Mouse (Mus musculus) stomach, embryonic 15.5 days (tissue): ENCODE measurements at regions not wholly inside any gene's neighbourhood (a gene's known extent, or its start where the extent isn't known, plus 50 kb on each side); places are given as distances from the start of the nearest gene placed in this dataset.
A peak's percentile ranks its signal among the peaks of the same experiment; 100 is the strongest.

Experiments used
- ATAC-seq: fragments of 200-750 bp; cut with Nextera tagmentation; 2 replicates; pipeline ENCODE4 v1.8.0; 2017; ENCODE audit warnings: low read depth, moderate number of reproducible peaks, moderate TSS enrichment; ENCODE audit not compliant: insufficient read depth, low FRiP score
- H3K27ac ChIP-seq: fragments of 300-500 bp; sonication (generic); 2 replicates; pipeline ENCODE4 v1.5.1; 2015; ENCODE audit warnings: mild to moderate bottlenecking, inconsistent platforms
- H3K27me3 ChIP-seq: fragments of 300-500 bp; sonication (generic); replicated peaks from 2 replicates; pipeline ENCODE4 v1.6.1; 2015; ENCODE audit warnings: inconsistent platforms
- H3K36me3 ChIP-seq: fragments of 300-500 bp; sonication (generic); 2 replicates; pipeline ENCODE4 v1.6.1; 2015; ENCODE audit warnings: inconsistent platforms
- H3K4me1 ChIP-seq: fragments of 300-500 bp; sonication (generic); 2 replicates; pipeline ENCODE4 v1.6.1; 2015; ENCODE audit warnings: inconsistent platforms
- H3K4me2 ChIP-seq: fragments of 300-500 bp; sonication (generic); 2 replicates; pipeline ENCODE4 v1.6.1; 2015; ENCODE audit warnings: mild to moderate bottlenecking, inconsistent platforms
- H3K4me3 ChIP-seq: fragments of 300-500 bp; sonication (generic); replicated peaks from 2 replicates; pipeline ENCODE4 v1.5.1; 2015; ENCODE audit warnings: inconsistent platforms
- H3K9ac ChIP-seq: fragments of 300-500 bp; sonication (generic); 2 replicates; pipeline ENCODE4 v1.6.1; 2015; ENCODE audit warnings: inconsistent platforms
- H3K9me3 ChIP-seq: fragments of 300-500 bp; sonication (generic); 2 replicates; pipeline ENCODE4 v1.6.1; 2016; ENCODE audit warnings: inconsistent platforms
- WGBS: fragments of 180-500 bp; shearing (Covaris S2); methylation state at CpG from one replicate; pipeline ENCODE4 v1.1.7; 2015; 5-methylcytosine and 5-hydroxymethylcytosine counted together

- H3K27ac ChIP-seq: no peak overlapping the region
- H3K4me2 ChIP-seq: no peak overlapping the region
- H3K27me3 ChIP-seq: no peaks in the 10 kb centered on the region
- H3K4me3 ChIP-seq: no peak overlapping the region
- ATAC-seq: no peak
- WGBS: 36% methylated on average over 3 of the region's 3 CpGs
- H3K36me3 ChIP-seq: no peaks in the 10 kb centered on the region
- H3K9me3 ChIP-seq: no peaks in the 10 kb centered on the region
- H3K4me1 ChIP-seq: no peaks in the 10 kb centered on the region
- H3K9ac ChIP-seq: no peak overlapping the region
Observed at GRCm38 (mm10) chr12:77742716-77743115, 451.3 kb upstream of the Gm6657 start.

GRCm38 (mm10) chr12:77749438-77750007 lies 444.5 kb upstream of the Gm6657 start:
- no peak overlapping the region for H3K9ac ChIP-seq
- H3K4me2 ChIP-seq: no peak overlapping the region
- no peak overlapping the region for H3K27ac ChIP-seq
- H3K36me3 ChIP-seq: no peaks in the 10 kb centered on the region
- H3K27me3 ChIP-seq: no peaks in the 10 kb centered on the region
- H3K4me1 ChIP-seq: no peaks in the 10 kb centered on the region
- H3K4me3 ChIP-seq: no peak overlapping the region
- 79% methylated on average over 3 of the region's 3 CpGs for whole genome bisulfite sequencing
- ATAC-seq: no peak
- H3K9me3 ChIP-seq: no peaks in the 10 kb centered on the region

GRCm38 (mm10) chr12:77752181-77752580 lies 441.9 kb upstream of the Gm6657 start:
- no peak overlapping the region for H3K27ac ChIP-seq
- no peak overlapping the region for H3K9ac ChIP-seq
- H3K27me3 ChIP-seq: no peaks in the 10 kb centered on the region
- no peaks in the 10 kb centered on the region for H3K36me3 ChIP-seq
- H3K4me1 ChIP-seq: no peaks in the 10 kb centered on the region
- H3K4me3 ChIP-seq: no peak overlapping the region
- H3K4me2 ChIP-seq: no peak overlapping the region
- 86% methylated on average over 5 of the region's 5 CpGs for WGBS
- no peak for ATAC-seq
- H3K9me3 ChIP-seq: no peaks in the 10 kb centered on the region

GRCm38 (mm10) chr12:77756021-77756420 lies 438.0 kb upstream of the Gm6657 start:
- 44% methylated on average over 7 of the region's 7 CpGs for WGBS

GRCm38 (mm10) chr12:77760976-77761375 lies 433.1 kb upstream of the Gm6657 start:
- Histone ChIP-seq H3K4me1 (no peaks in the 10 kb centered on the region), H3K27me3 (no peaks in the 10 kb centered on the region), H3K9ac (no peak overlapping the region), H3K4me2 (no peak overlapping the region), H3K36me3 (no peaks in the 10 kb centered on the region), H3K27ac (no peak overlapping the region), H3K4me3 (no peak overlapping the region), H3K9me3 (no peaks in the 10 kb centered on the region)
- WGBS: 54% methylated on average over 3 of the region's 3 CpGs
- ATAC-seq: no peak

More at GRCm38 (mm10) chr12:77756021-77756420, 438.0 kb upstream of the Gm6657 start:
- Histone ChIP-seq H3K4me1 (no peaks in the 10 kb centered on the region), H3K4me2 (no peak overlapping the region), H3K4me3 (no peak overlapping the region), H3K27ac (no peak overlapping the region), H3K27me3 (no peaks in the 10 kb centered on the region), H3K9me3 (no peaks in the 10 kb centered on the region), H3K36me3 (no peaks in the 10 kb centered on the region), H3K9ac (no peak overlapping the region)
- no peak for ATAC-seq

GRCm38 (mm10) chr12:77776011-77776546 lies 418.0 kb upstream of the Gm6657 start:
- H3K4me3 ChIP-seq: no peak overlapping the region
- H3K9me3 ChIP-seq: no peaks in the 10 kb centered on the region
- no peak overlapping the region for H3K27ac ChIP-seq
- ATAC-seq: no peak
- no peak overlapping the region for H3K4me2 ChIP-seq
- H3K36me3 ChIP-seq: no peaks in the 10 kb centered on the region
- 83% methylated on average over 6 of the region's 6 CpGs for WGBS
- no peak overlapping the region for H3K9ac ChIP-seq
- no peaks in the 10 kb centered on the region; the same call in 1 of the 2 replicates for H3K4me1 ChIP-seq
- H3K27me3 ChIP-seq: no peaks in the 10 kb centered on the region

- Histone ChIP-seq H3K27ac (no peak overlapping the region), H3K9me3 (no peaks in the 10 kb centered on the region), H3K9ac (no peak overlapping the region), H3K36me3 (no peaks in the 10 kb centered on the region), H3K4me2 (no peak overlapping the region), H3K27me3 (no peaks in the 10 kb centered on the region), H3K4me3 (no peak overlapping the region), H3K4me1 (no peaks in the 10 kb centered on the region; the same call in 1 of the 2 replicates)
- ATAC-seq: no peak
- 79% methylated on average over 8 of the region's 8 CpGs for WGBS
Observed at GRCm38 (mm10) chr12:77776755-77777154, 417.3 kb upstream of the Gm6657 start.

- no peaks in the 10 kb centered on the region for H3K36me3 ChIP-seq
- peak overlapping the region; percentile 17; the same call in 1 of the 2 replicates for H3K4me3 ChIP-seq
- peak; percentile 39; the same call in 1 of the 2 replicates for ATAC-seq
- WGBS: 22% methylated on average over 20 of the region's 20 CpGs
- H3K4me1 ChIP-seq: no peaks in the 10 kb centered on the region; the same call in 1 of the 2 replicates
- no peaks in the 10 kb centered on the region for H3K27me3 ChIP-seq
- H3K4me2 ChIP-seq: peak overlapping the region; percentile 46
- H3K9ac ChIP-seq: no peak overlapping the region
- H3K27ac ChIP-seq: peak overlapping the region; percentile 44; the same call in 1 of the 2 replicates
- no peaks in the 10 kb centered on the region for H3K9me3 ChIP-seq
Observed at GRCm38 (mm10) chr12:77780885-77781698, 412.9 kb upstream of the Gm6657 start.

GRCm38 (mm10) chr12:77783909-77784308 lies 410.1 kb upstream of the Gm6657 start:
- Histone ChIP-seq H3K4me3 (no peak overlapping the region), H3K4me1 (no peaks in the 10 kb centered on the region; the same call in 1 of the 2 replicates), H3K4me2 (no peak overlapping the region), H3K36me3 (no peaks in the 10 kb centered on the region), H3K27me3 (no peaks in the 10 kb centered on the region), H3K9me3 (no peaks in the 10 kb centered on the region), H3K9ac (no peak overlapping the region), H3K27ac (no peak overlapping the region)
- WGBS: 68% methylated on average over 9 of the region's 9 CpGs
- no peak for ATAC-seq

GRCm38 (mm10) chr12:77785647-77786046 lies 408.4 kb upstream of the Gm6657 start:
- H3K36me3 ChIP-seq: no peaks in the 10 kb centered on the region
- whole genome bisulfite sequencing: 72% methylated on average over 6 of the region's 6 CpGs
- no peaks in the 10 kb centered on the region; the same call in 1 of the 2 replicates for H3K4me1 ChIP-seq
- H3K27ac ChIP-seq: no peak overlapping the region
- ATAC-seq: no peak
- H3K27me3 ChIP-seq: no peaks in the 10 kb centered on the region
- no peaks in the 10 kb centered on the region for H3K9me3 ChIP-seq
- no peak overlapping the region for H3K4me2 ChIP-seq
- H3K4me3 ChIP-seq: no peak overlapping the region
- H3K9ac ChIP-seq: no peak overlapping the region

- H3K4me2 ChIP-seq: no peak overlapping the region
- no peak for ATAC-seq
- WGBS: 62% methylated on average over 4 of the region's 4 CpGs
- no peak overlapping the region for H3K27ac ChIP-seq
- H3K4me3 ChIP-seq: no peak overlapping the region
- H3K4me1 ChIP-seq: no peaks in the 10 kb centered on the region
- H3K9me3 ChIP-seq: no peaks in the 10 kb centered on the region
- no peaks in the 10 kb centered on the region for H3K36me3 ChIP-seq
- no peak overlapping the region for H3K9ac ChIP-seq
- H3K27me3 ChIP-seq: no peaks in the 10 kb centered on the region
Observed at GRCm38 (mm10) chr12:77786678-77787077, 407.4 kb upstream of the Gm6657 start.

GRCm38 (mm10) chr12:77788273-77788672 lies 405.8 kb upstream of the Gm6657 start:
- no peaks in the 10 kb centered on the region for H3K36me3 ChIP-seq
- H3K4me1 ChIP-seq: no peaks in the 10 kb centered on the region
- H3K9ac ChIP-seq: no peak overlapping the region
- WGBS: 63% methylated on average over 2 of the region's 2 CpGs
- no peak overlapping the region for H3K4me2 ChIP-seq
- H3K4me3 ChIP-seq: no peak overlapping the region
- no peak for ATAC-seq
- H3K9me3 ChIP-seq: no peaks in the 10 kb centered on the region
- H3K27ac ChIP-seq: no peak overlapping the region
- H3K27me3 ChIP-seq: no peaks in the 10 kb centered on the region
